Mouse (Mus musculus) embryonic facial prominence, embryonic 10.5 days (tissue): Measurements from ENCODE around the gene Tubgcp5. TPM values are rescaled to one million over a fixed set of nuclear protein-coding genes. Genes with fewer than 3 reads are reported as not detected.

ENCODE experiments used
- DNase-seq: peaks from one replicate; pipeline ENCODE4 v3.0.0-alpha.2; 2017; ENCODE audit warnings: low spot score
- H3K27ac ChIP-seq: fragments of 300-500 bp; sonication (generic); replicated peaks from 2 replicates; pipeline ENCODE4 v1.5.1; 2016; ENCODE audit warnings: mild to moderate bottlenecking
- H3K27me3 ChIP-seq: fragments of 300-500 bp; sonication (generic); replicated peaks from 2 replicates; pipeline ENCODE4 v1.6.1; 2016; ENCODE audit warnings: low read depth, mild to moderate bottlenecking; ENCODE audit not compliant: poor library complexity, severe bottlenecking
- H3K36me3 ChIP-seq: fragments of 300-500 bp; sonication (generic); replicated peaks from 2 replicates; pipeline ENCODE4 v1.6.1; 2016; ENCODE audit warnings: mild to moderate bottlenecking, moderate library complexity
- H3K4me1 ChIP-seq: fragments of 300-500 bp; sonication (generic); 2 replicates; pipeline ENCODE4 v1.6.1; 2016
- H3K4me3 ChIP-seq: fragments of 300-500 bp; sonication (generic); 2 replicates; pipeline ENCODE4 v1.5.1; 2016; ENCODE audit warnings: mild to moderate bottlenecking, moderate library complexity
- H3K9me3 ChIP-seq: fragments of 300-500 bp; sonication (generic); 2 replicates; pipeline ENCODE4 v1.6.1; 2016; ENCODE audit warnings: mild to moderate bottlenecking
- WGBS: fragments of 180-500 bp; shearing (Covaris S2); methylation state at CpG from one replicate; pipeline ENCODE4 v1.1.7; 2016; 5-methylcytosine and 5-hydroxymethylcytosine counted together
- polyA plus RNA-seq: library from polyadenylated mRNA; unstranded; fragments of >200 nt; fragmentation: Nextera tagmentation; extraction: Ambion mirVana; gene quantifications from 2 replicates; pipeline ENCODE4 v1.2.1, GENCODE M21; 2016

Gene Tubgcp5
- polyA plus RNA-seq, 1 experiment from 2014 or later, result 32.6 TPM

GRCm38 (mm10) chr7:55858836-55859517, 65.0 kb downstream of the Tubgcp5 start:
- H3K4me3 ChIP-seq, result no peak overlapping the region
- H3K4me1 ChIP-seq, result no peaks in the 10 kb centered on the region
- H3K27me3 ChIP-seq, result no peaks in the 10 kb centered on the region
- peaks cover 29% of the 10 kb centered on the region for H3K36me3 ChIP-seq
- DNase-seq, result no peak
- H3K27ac ChIP-seq, result no peak overlapping the region
- 87% methylated on average over 3 of the region's 3 CpGs for WGBS
- H3K9me3 ChIP-seq, result no peaks in the 10 kb centered on the region

- no peaks in the 10 kb centered on the region for H3K27me3 ChIP-seq
- 87% methylated on average over 2 of the region's 2 CpGs for WGBS
- no peaks in the 10 kb centered on the region for H3K9me3 ChIP-seq
- no peak for DNase-seq
- peaks cover 29% of the 10 kb centered on the region for H3K36me3 ChIP-seq
- no peaks in the 10 kb centered on the region for H3K4me1 ChIP-seq
- H3K27ac ChIP-seq, result no peak overlapping the region
- no peak overlapping the region for H3K4me3 ChIP-seq
Observed at GRCm38 (mm10) chr7:55859518-55859872, 65.5 kb downstream of the Tubgcp5 start.

GRCm38 (mm10) chr7:55859956-55860355, 66.0 kb downstream of the Tubgcp5 start:
- Histone ChIP-seq H3K4me1 (no peaks in the 10 kb centered on the region), H3K4me3 (no peak overlapping the region), H3K9me3 (no peaks in the 10 kb centered on the region), H3K36me3 (peaks cover 29% of the 10 kb centered on the region), H3K27me3 (no peaks in the 10 kb centered on the region), H3K27ac (no peak overlapping the region)
- DNase-seq, result no peak
- WGBS, result 93% methylated on average over 6 of the region's 6 CpGs

- H3K36me3 ChIP-seq, result peaks cover 25% of the 10 kb centered on the region
- H3K27ac ChIP-seq, result no peak overlapping the region
- H3K4me1 ChIP-seq, result no peaks in the 10 kb centered on the region
- no peaks in the 10 kb centered on the region for H3K27me3 ChIP-seq
- 93% methylated on average over 4 of the region's 4 CpGs for WGBS
- no peaks in the 10 kb centered on the region for H3K9me3 ChIP-seq
- no peak overlapping the region for H3K4me3 ChIP-seq
- no peak for DNase-seq
Observed at GRCm38 (mm10) chr7:55861175-55861574, 67.2 kb downstream of the Tubgcp5 start.

GRCm38 (mm10) chr7:55865044-55865443, 71.1 kb downstream of the Tubgcp5 start:
- Histone ChIP-seq H3K27ac (no peak overlapping the region), H3K36me3 (peaks cover 15% of the 10 kb centered on the region), H3K9me3 (no peaks in the 10 kb centered on the region), H3K27me3 (no peaks in the 10 kb centered on the region), H3K4me3 (no peak overlapping the region), H3K4me1 (0 out of 2 replicates have a peak, but pooled peaks cover 3% of the 10 kb centered on the region)
- DNase-seq, result no peak

GRCm38 (mm10) chr7:55865750-55866416, 71.9 kb downstream of the Tubgcp5 start:
- Histone ChIP-seq H3K9me3 (no peaks in the 10 kb centered on the region), H3K36me3 (peaks cover 15% of the 10 kb centered on the region), H3K27ac (no peak overlapping the region), H3K27me3 (no peaks in the 10 kb centered on the region), H3K4me3 (no peak overlapping the region), H3K4me1 (0 out of 2 replicates have a peak, but pooled peaks cover 3% of the 10 kb centered on the region)
- WGBS, result 78% methylated on average over 8 of the region's 8 CpGs
- no peak for DNase-seq

GRCm38 (mm10) chr7:55868247-55868646, 74.3 kb downstream of the Tubgcp5 start:
- Histone ChIP-seq H3K27ac (no peak overlapping the region), H3K9me3 (no peaks in the 10 kb centered on the region), H3K27me3 (no peaks in the 10 kb centered on the region), H3K36me3 (peaks cover 21% of the 10 kb centered on the region), H3K4me3 (no peak overlapping the region), H3K4me1 (0 out of 2 replicates have a peak, but pooled peaks cover 3% of the 10 kb centered on the region)
- WGBS, result 82% methylated on average over 7 of the region's 7 CpGs
- DNase-seq, result no peak

GRCm38 (mm10) chr7:55869220-55869619, 75.3 kb downstream of the Tubgcp5 start:
- no peaks in the 10 kb centered on the region for H3K9me3 ChIP-seq
- H3K4me1 ChIP-seq, result 0 out of 2 replicates have a peak, but pooled peaks cover 3% of the 10 kb centered on the region
- no peak for DNase-seq
- no peak overlapping the region for H3K4me3 ChIP-seq
- no peak overlapping the region for H3K27ac ChIP-seq
- H3K36me3 ChIP-seq, result peaks cover 27% of the 10 kb centered on the region
- no peaks in the 10 kb centered on the region for H3K27me3 ChIP-seq
- 81% methylated on average over 3 of the region's 3 CpGs for WGBS

GRCm38 (mm10) chr7:55870340-55871020, 76.5 kb downstream of the Tubgcp5 start:
- Histone ChIP-seq H3K4me3 (no peak overlapping the region), H3K27me3 (no peaks in the 10 kb centered on the region), H3K9me3 (no peaks in the 10 kb centered on the region), H3K4me1 (0 out of 2 replicates have a peak, but pooled peaks cover 3% of the 10 kb centered on the region), H3K27ac (no peak overlapping the region), H3K36me3 (peaks cover 40% of the 10 kb centered on the region)
- 90% methylated on average over 6 of the region's 6 CpGs for WGBS
- no peak for DNase-seq

GRCm38 (mm10) chr7:55871476-55871875, 77.5 kb downstream of the Tubgcp5 start:
- 82% methylated on average over 5 of the region's 5 CpGs for WGBS

GRCm38 (mm10) chr7:55874703-55875102, 80.7 kb downstream of the Tubgcp5 start:
- 91% methylated on average over 7 of the region's 7 CpGs for WGBS
- peaks cover 82% of the 10 kb centered on the region for H3K36me3 ChIP-seq

More at GRCm38 (mm10) chr7:55871476-55871875, 77.5 kb downstream of the Tubgcp5 start:
- peaks cover 50% of the 10 kb centered on the region for H3K36me3 ChIP-seq
- H3K27ac ChIP-seq, result no peak overlapping the region
- 0 out of 2 replicates have a peak, but pooled peaks cover 3% of the 10 kb centered on the region for H3K4me1 ChIP-seq
- no peaks in the 10 kb centered on the region for H3K9me3 ChIP-seq
- no peak for DNase-seq
- H3K4me3 ChIP-seq, result no peak overlapping the region
- H3K27me3 ChIP-seq, result no peaks in the 10 kb centered on the region

GRCm38 (mm10) chr7:55877721-55878120, 83.8 kb downstream of the Tubgcp5 start:
- Histone ChIP-seq H3K4me1 (no peaks in the 10 kb centered on the region), H3K27me3 (no peaks in the 10 kb centered on the region), H3K4me3 (no peak overlapping the region), H3K9me3 (no peaks in the 10 kb centered on the region), H3K36me3 (peaks cover 98% of the 10 kb centered on the region), H3K27ac (no peak overlapping the region)
- 92% methylated on average over 10 of the region's 10 CpGs for WGBS
- DNase-seq, result no peak

More at GRCm38 (mm10) chr7:55874703-55875102, 80.7 kb downstream of the Tubgcp5 start:
- H3K27ac ChIP-seq, result no peak overlapping the region
- no peak for DNase-seq
- H3K4me1 ChIP-seq, result no peaks in the 10 kb centered on the region
- no peak overlapping the region for H3K4me3 ChIP-seq
- H3K27me3 ChIP-seq, result no peaks in the 10 kb centered on the region
- H3K9me3 ChIP-seq, result no peaks in the 10 kb centered on the region
